7 mouse cellular contexts compared by ENCODE assay signal in the genomic region with DNA sequence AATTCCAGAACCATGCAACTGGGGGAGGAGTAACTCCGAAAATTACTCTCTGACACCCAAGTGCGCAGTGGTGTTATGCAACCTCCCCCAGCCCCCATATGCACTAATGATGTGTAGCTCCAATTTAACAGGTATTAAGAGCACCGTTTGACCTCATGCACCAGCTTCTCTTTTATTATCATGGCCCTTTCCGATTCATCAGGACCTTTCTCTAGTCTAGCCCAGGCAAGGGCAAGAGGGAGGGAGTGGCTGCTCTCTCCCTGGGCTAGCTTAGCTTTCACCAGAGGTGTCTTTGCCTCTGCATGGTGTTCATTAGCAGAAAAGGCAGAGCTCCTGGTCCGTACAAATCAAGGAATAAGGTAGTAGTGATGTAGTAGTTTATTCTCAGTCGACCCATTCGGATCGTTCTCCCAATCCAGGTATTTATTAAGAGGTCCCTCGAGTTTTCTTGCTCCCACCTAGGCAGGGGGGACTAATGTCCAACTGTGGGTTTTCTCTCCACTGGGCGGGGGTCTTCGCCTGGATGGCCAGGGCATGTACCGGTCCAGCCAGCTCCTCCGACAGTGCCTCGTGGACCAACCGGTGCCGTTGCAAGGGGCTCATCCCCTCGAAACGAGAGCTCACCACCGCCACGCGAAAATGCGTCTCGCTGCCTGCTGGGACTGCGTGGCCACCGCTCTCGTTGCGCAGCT. TPM values are rescaled to one million over a fixed set of nuclear protein-coding genes. Genes with fewer than 3 reads are reported as not detected.
DNase-seq lines count a peak whose midpoint lies in the region; ATAC-seq and TF ChIP-seq lines count a peak whose summit lies in the region.

No protein-coding gene starts in this region.

- peak overlapping the region; percentile 95 for H3K4me2 ChIP-seq in lung, postnatal 0 days (replicated peaks; ENCODE audit: low read depth, low read length)
- peak overlapping the region; percentile 91 for H3K4me2 ChIP-seq in limb, embryonic 11.5 days (ENCODE audit: low read depth, severe bottlenecking)

- peaks cover 12% of the 10 kb centered on the region; the same call in 1 of the 2 replicates for H3K4me1 ChIP-seq in lung, postnatal 0 days (ENCODE audit: insufficient read depth, low read depth, low read length)
- no peaks in the 10 kb centered on the region for H3K4me1 ChIP-seq in embryonic fibroblast, embryonic 13.5 days (ENCODE audit: control insufficient read depth, insufficient read depth, low read length)
- H3K4me1 ChIP-seq in limb, embryonic 11.5 days (ENCODE audit: control insufficient read depth, insufficient read depth, low read length), result peaks cover 4% of the 10 kb centered on the region; the same call in 1 of the 2 replicates

- no peaks in the 10 kb centered on the region for H3K36me3 ChIP-seq in lung, postnatal 0 days (ENCODE audit: insufficient read depth, low read length)
- H3K36me3 ChIP-seq in limb, embryonic 11.5 days (ENCODE audit: control insufficient read depth, insufficient read depth, low read length), result no peaks in the 10 kb centered on the region
- H3K36me3 ChIP-seq in splenic B cell, adult 2 months (ENCODE audit: control insufficient read depth, insufficient read depth, low read length, poor library complexity, severe bottlenecking), result no peaks in the 10 kb centered on the region

- no peak for TF ChIP-seq CTCF in lung, postnatal 0 days (IDR thresholded peaks at IDR 0.05)
- TF ChIP-seq CTCF in embryonic fibroblast, embryonic 13.5 days (IDR thresholded peaks at IDR 0.05; ENCODE audit: borderline replicate concordance, insufficient read depth, low read length), result no peak

- peak overlapping the region; percentile 67; the same call in 1 of the 2 replicates for H3K9ac ChIP-seq in lung, postnatal 0 days (replicated peaks; ENCODE audit: low read depth)
- peak overlapping the region; percentile 91 for H3K9ac ChIP-seq in limb, embryonic 11.5 days (ENCODE audit: low read length)

- 19% methylated on average over 27 of the region's 27 CpGs for WGBS in lung, postnatal 0 days
- 17% methylated on average over 27 of the region's 27 CpGs for WGBS in limb, embryonic 11.5 days

- no peak for TF ChIP-seq EP300 in lung, postnatal 0 days (IDR thresholded peaks at IDR 0.05)

- H3K27ac ChIP-seq in lung, postnatal 0 days (ENCODE audit: low read length), result no peak overlapping the region
- H3K27ac ChIP-seq in embryonic fibroblast, embryonic 13.5 days (ENCODE audit: insufficient read depth, low read length), result peak overlapping the region; percentile 81
- H3K27ac ChIP-seq in limb, embryonic 11.5 days (replicated peaks; ENCODE audit: low read depth, low read length), result peak overlapping the region; percentile 90

- TF ChIP-seq POLR2A in embryonic fibroblast, embryonic 13.5 days (IDR thresholded peaks at IDR 0.05; ENCODE audit: low read depth, low read length), result no peak; the same call in 1 of the 2 replicates

- no peaks in the 10 kb centered on the region for H3K27me3 ChIP-seq in lung, postnatal 0 days (replicated peaks; ENCODE audit: insufficient read depth, low read length)
- H3K27me3 ChIP-seq in limb, embryonic 11.5 days (ENCODE audit: control insufficient read depth, insufficient read depth, low read length), result no peaks in the 10 kb centered on the region
- no peaks in the 10 kb centered on the region for H3K27me3 ChIP-seq in splenic B cell, adult 2 months (ENCODE audit: control insufficient read depth, insufficient read depth, low read length, poor library complexity, severe bottlenecking)

- H3K9me3 ChIP-seq in lung, postnatal 0 days (ENCODE audit: low read length), result no peaks in the 10 kb centered on the region
- no peaks in the 10 kb centered on the region for H3K9me3 ChIP-seq in limb, embryonic 11.5 days (ENCODE audit: control insufficient read depth, low read length)

- ATAC-seq in lung, postnatal 0 days, result no peak
- peak; percentile 23 for ATAC-seq in limb, embryonic 11.5 days (ENCODE audit: insufficient number of reproducible peaks, low FRiP score, low TSS enrichment, low read depth)

- peak overlapping the region; percentile 56 for H3K4me3 ChIP-seq in lung, postnatal 0 days (ENCODE audit: low read depth, low read length)
- peak overlapping the region; percentile 79 for H3K4me3 ChIP-seq in embryonic fibroblast, embryonic 13.5 days (ENCODE audit: insufficient read depth, low read length)
- H3K4me3 ChIP-seq in limb, embryonic 11.5 days (ENCODE audit: low read depth, low read length), result peak overlapping the region; percentile 54

- DNase-seq in lung, postnatal 0 days (ENCODE audit: low spot score), result no peak
- DNase-seq in lung, postnatal 36 days, result no peak
- DNase-seq in limb, embryonic 11.5 days (ENCODE audit: low spot score), result no peak
- peak; percentile 15 for DNase-seq in splenic B cell, adult 2 months (ENCODE audit: low read depth, low spot score)
- no peak for DNase-seq in layer of hippocampus, adult 9-11 months
- no peak for DNase-seq in urinary bladder, postnatal 4 days (ENCODE audit: low spot score in 2 of 2)

RNA-seq across cellular contexts. Expression of a gene that starts 15.6 kb away (rescaled TPM):
- 1.9 and 2.2 TPM in 2 replicates for polyA plus RNA-seq in lung, postnatal 0 days (2015; fragmentation: Nextera tagmentation; extraction: Ambion mirVana)
- polyA plus RNA-seq in embryonic fibroblast, embryonic 13.5 days (2011; ENCODE audit: insufficient read length, low read depth, missing spikeins), result 1.8 and 2.0 TPM in 2 replicates
- polyA plus RNA-seq in limb, embryonic 11.5 days (2014; fragmentation: Nextera tagmentation; extraction: Ambion mirVana), result 2.7 and 3.9 TPM in 2 replicates

RNA-seq across cellular contexts. Expression of a gene that starts 22.9 kb away (rescaled TPM):
- polyA plus RNA-seq in lung, postnatal 0 days (2015; fragmentation: Nextera tagmentation; extraction: Ambion mirVana), result 50.1 and 51.1 TPM in 2 replicates
- polyA plus RNA-seq in embryonic fibroblast, embryonic 13.5 days (2011; ENCODE audit: insufficient read length, low read depth, missing spikeins), result 9.6 and 10.4 TPM in 2 replicates
- 68.2 and 68.9 TPM in 2 replicates for polyA plus RNA-seq in limb, embryonic 11.5 days (2014; fragmentation: Nextera tagmentation; extraction: Ambion mirVana)

RNA-seq across cellular contexts. Expression of a gene that starts 23.1 kb away (rescaled TPM):
- 0.31 TPM in 1 of 2 replicates, not detected in the other for polyA plus RNA-seq in lung, postnatal 0 days (2015; fragmentation: Nextera tagmentation; extraction: Ambion mirVana)
- polyA plus RNA-seq in embryonic fibroblast, embryonic 13.5 days (2011; ENCODE audit: insufficient read length, low read depth, missing spikeins), result not detected in 2 replicates
- 1.6 TPM in 1 of 2 replicates, not detected in the other for polyA plus RNA-seq in limb, embryonic 11.5 days (2014; fragmentation: Nextera tagmentation; extraction: Ambion mirVana)

RNA-seq across cellular contexts. Expression of a gene that starts 24.1 kb away (rescaled TPM):
- 3.0 and 3.6 TPM in 2 replicates for polyA plus RNA-seq in lung, postnatal 0 days (2015; fragmentation: Nextera tagmentation; extraction: Ambion mirVana)
- polyA plus RNA-seq in embryonic fibroblast, embryonic 13.5 days (2011; ENCODE audit: insufficient read length, low read depth, missing spikeins), result 4.4 and 5.3 TPM in 2 replicates
- 12.6 and 13.5 TPM in 2 replicates for polyA plus RNA-seq in limb, embryonic 11.5 days (2014; fragmentation: Nextera tagmentation; extraction: Ambion mirVana)

RNA-seq across cellular contexts. Expression of a gene that starts 24.3 kb away (rescaled TPM):
- polyA plus RNA-seq in lung, postnatal 0 days (2015; fragmentation: Nextera tagmentation; extraction: Ambion mirVana), result 2.3 and 4.0 TPM in 2 replicates
- 1.1 and 1.2 TPM in 2 replicates for polyA plus RNA-seq in embryonic fibroblast, embryonic 13.5 days (2011; ENCODE audit: insufficient read length, low read depth, missing spikeins)
- polyA plus RNA-seq in limb, embryonic 11.5 days (2014; fragmentation: Nextera tagmentation; extraction: Ambion mirVana), result 7.2 and 7.6 TPM in 2 replicates
